Mouse (Mus musculus) embryo, embryonic 9.5 days (tissue): Measurements from ENCODE around the gene Ufsp2.

Experiments used
- DNase-seq: peaks from one replicate; pipeline ENCODE4 v3.0.0-alpha.2; 2017; ENCODE audit errors: extremely low spot score

The Ufsp2 gene

GRCm38 (mm10) chr8:45975126-45975836 lies at the start of gene Ufsp2, which contains the start of gene 1700029J07Rik:
Gene Ufsp2 (plus strand): TSS chr8:45975528.
Gene 1700029J07Rik (minus strand): TSS chr8:45975252.
- DNase-seq: peak; percentile 95

DNA sequence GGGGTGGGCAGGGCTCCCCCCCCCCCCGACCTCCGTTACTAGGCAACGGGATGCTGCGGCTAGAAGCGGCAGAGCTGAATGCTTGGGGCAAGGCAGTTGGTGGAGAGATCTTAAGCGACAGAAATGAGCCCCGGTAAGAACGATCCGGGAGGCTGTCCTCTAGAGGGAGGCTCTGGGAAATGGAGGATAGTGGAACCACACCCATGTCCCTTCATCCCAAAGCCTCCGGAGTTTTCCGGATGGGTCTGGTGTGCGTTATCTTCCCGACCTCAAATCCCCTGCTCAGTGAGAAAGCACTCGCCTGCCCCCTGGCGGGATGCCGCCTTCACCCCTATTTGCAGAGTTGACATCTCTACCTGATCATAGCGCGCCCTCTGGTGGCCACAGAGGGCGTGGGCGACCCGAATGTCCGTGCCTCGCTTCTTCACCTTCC lies 40.7 kb upstream of the Ufsp2 start, which contains the start of gene Ccdc110:
Gene Ccdc110 (plus strand): TSS at position 38 of the 433 bp plus-strand sequence.
- peak; percentile 95 for DNase-seq

- DNase-seq: no peak
These were observed 38.3 kb upstream of the Ufsp2 start for GRCm38 (mm10) chr8:45936986-45937385.

DNA sequence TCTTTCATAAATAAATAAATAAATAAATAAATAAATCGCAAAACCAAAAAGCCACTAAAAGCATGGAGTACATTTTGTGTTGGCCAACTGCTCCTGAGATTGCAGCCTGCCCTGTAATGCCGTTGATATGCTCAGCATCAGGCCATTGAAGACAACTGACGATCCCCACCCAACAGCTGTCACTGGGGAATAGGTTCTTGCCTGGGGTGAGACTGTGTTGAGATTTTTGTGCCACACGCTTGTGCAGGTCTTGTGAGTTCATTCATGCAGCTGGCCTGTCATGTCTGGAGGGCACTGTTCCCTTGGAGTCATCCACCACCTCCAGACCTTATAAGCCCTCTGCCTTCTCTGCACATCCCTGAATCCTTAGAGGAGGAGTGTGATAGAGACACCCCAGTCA lies 29.0 kb upstream of the Ufsp2 start:
- DNase-seq: no peak

DNA sequence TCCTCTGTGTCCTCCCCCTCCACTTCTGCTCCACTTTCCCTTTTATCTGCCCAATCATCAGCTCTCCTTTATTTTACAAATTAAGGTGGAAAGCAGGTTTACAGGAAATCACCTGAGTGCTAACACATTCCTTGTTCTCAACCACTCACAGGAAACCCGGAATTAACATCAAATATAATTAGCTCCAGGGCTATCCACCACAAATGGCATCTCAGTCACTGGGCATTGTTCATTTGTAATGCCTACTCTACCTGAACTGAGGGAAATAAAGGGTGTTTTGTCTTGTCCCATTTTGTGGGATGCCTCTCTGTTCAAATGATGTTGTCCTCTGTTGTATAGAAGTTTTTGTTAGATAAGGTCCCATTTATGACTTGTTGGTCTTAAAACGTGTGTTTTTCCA lies 24.7 kb upstream of the Ufsp2 start:
- DNase-seq: no peak

DNA sequence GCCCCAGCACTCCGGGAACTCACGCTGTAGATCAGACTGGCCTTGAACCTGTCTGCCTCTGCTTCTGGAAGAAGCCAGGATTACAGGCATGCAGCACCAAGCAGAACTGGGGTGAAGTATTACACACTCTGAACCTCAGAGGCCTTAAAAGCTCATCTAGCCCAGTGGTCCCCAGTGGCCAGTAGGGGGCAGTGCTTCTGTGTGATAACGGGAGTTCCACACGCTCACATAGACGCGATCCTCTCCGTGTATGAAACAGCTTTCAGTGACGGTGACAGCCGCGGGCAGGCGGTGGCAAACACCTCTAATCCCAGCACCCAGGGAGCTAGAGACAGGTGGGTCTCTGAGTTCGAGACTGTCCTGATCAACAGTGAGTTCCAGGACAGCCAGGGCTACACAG lies 4.4 kb upstream of the Ufsp2 start:
- DNase-seq: no peak

DNA sequence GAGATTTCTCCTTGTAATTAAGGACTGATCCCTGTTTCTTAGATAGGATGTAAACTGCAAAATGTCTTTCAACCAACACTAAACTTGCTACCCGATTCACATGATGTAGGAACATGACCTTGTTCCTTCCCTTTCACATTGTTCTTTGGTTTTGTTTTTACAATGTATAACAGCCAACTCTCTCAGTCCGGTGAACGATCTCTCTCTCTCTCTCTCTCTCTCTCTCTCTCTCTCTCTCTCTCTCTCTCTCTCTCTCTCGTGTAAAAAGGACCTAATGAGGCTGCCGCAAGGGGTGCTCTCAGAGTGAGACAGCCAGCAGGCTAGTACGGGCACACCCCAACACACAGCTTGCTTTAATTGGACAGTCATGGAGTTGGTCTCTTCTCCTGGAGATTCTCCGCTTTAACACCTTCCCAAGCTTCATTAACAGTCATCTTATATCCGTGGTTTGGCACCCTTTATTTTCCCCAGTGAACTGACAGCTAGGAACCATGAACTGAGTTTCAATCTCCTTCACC lies 1.3 kb upstream of the Ufsp2 start:
- DNase-seq: peak; percentile 9

GRCm38 (mm10) chr8:45975837-45976468 lies 625 bp downstream of the Ufsp2 start:
- DNase-seq: no peak

DNA sequence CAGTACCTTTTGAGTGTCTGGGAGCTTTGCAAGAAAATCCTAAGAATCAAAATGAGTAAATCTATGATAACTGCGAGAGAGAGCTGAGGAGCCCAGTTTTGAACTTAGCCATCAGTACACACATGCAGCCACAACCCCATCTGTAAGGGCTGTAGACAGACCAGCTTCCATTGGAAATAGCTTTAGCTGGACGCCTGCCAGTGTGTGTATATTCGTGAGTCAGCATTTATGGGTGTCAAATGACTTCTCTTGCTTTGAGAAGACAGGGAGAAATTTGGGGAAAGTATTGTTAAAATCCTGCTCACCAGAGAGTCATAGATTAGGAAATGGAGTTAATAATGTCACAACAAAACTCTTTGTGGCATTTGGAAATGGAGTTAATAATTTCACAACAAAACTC lies 11.3 kb downstream of the Ufsp2 start:
- DNase-seq: no peak

DNA sequence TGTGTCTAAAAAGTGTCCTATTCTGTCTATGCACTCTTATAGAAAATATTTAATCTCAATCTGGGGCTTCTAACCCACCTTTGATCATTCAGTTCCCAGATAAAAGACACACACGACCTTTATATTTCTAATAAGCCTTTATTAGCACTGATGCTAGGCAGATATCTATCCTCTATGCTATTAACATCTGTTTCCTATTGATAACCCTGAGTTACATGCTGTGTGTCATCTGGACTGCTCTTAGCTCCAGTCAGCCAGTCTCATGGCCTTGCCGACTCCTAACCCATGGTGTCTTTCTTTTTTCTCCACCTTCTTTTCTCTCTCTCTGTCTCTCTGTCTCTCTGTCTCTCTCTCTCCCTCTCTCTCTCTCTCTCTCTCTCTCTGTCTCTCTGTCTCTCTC lies 12.9 kb downstream of the Ufsp2 start:
- no peak for DNase-seq

DNA sequence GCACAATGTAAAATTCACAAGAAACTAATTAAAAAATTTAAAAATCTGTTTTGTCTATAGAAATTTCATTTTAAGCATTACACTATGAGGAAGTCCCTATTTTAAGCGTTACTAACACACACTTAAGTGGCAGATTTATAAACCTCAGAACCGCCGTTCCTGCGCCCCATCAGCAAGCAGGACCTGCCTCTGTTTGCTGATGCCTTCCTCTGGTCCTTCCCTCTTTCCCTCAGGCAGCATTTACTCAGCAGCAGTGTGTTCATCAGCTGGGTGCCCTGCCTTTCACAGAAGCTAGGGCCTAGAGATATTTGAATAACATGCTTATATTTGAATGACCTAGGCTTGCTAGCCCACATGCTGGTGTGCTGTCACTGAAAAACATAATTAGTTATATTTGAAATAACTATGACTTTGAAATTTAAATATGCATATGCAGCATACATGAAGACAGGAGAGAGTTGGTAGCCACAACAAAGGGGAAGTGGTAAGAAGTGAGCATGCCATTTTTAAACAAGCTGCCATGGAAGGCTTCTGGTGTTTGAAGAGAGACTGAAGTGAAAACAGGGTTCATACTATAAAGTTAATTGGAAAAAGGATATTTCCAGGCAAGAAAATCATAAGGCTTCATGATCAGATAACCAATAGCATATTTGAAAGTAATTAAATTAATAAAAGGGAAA lies 15.4 kb downstream of the Ufsp2 start:
- no peak for DNase-seq

- DNase-seq: no peak
These were observed 18.8 kb downstream of the Ufsp2 start for GRCm38 (mm10) chr8:45994111-45994510.

DNA sequence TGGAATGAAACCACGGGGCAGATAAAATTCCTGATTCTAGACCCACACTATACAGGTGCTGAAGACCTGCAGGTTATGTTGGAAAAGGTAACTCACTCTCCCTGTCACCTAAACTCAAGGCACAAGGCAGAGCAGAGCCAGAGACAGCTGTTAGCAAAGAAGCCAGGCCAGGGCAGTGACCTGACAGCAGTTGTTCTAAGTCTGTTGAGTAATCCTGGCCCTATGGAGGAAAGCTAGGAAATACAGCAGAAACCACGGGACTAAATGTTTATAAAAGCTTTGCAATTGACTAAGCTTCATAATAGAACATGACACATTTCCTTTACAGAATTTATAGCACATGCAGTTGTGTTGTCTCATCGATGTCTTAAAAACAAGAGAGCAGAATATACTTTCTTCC lies 20.2 kb downstream of the Ufsp2 start:
- DNase-seq: no peak

DNA sequence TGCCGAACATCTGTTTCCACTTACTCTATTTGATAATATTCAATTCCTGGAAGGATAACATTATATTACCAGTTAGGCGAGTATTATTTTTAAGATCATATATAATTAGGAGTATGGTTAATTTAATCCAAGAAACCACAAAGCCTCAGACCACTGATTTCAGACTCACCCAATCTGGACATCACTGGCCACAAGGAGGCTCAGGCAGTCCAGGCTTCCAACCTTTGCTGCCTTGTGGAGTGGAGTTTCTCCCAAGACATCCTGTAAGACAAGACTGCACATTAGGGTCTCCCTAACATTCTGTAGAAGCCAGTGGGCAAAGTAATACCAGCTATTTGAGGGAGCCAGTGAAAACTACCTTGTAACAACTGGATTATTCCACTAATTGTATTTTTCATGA lies 22.9 kb downstream of the Ufsp2 start:
- no peak for DNase-seq

- no peak for DNase-seq
These were observed 23.9 kb downstream of the Ufsp2 start, which contains the start of gene Lrp2bp for GRCm38 (mm10) chr8:45999138-45999783. Gene Lrp2bp (plus strand): TSS chr8:45999303.

- DNase-seq: peak; percentile 98
These were observed 24.7 kb downstream of the Ufsp2 start for GRCm38 (mm10) chr8:45999784-46000705.

- no peak for DNase-seq
These were observed 30.3 kb downstream of the Ufsp2 start, which contains the start of gene Ankrd37 for GRCm38 (mm10) chr8:46005596-46005995. Gene Ankrd37 (minus strand): TSS chr8:46005707.

- no peak for DNase-seq
These were observed 31.8 kb downstream of the Ufsp2 start for GRCm38 (mm10) chr8:46007050-46007672.

GRCm38 (mm10) chr8:46010306-46010705 lies 35.0 kb downstream of the Ufsp2 start:
- DNase-seq: no peak
